Mouse (Mus musculus) heart, adult 18-20 months (tissue): ENCODE results near the gene Far1. TPM values are rescaled to one million over a fixed set of nuclear protein-coding genes. Genes with fewer than 3 reads are reported as not detected.

ENCODE experiments used
- DNase-seq, 2 experiments: peaks; one replicate each; pipeline ENCODE4 v3.0.0; 2021 to 2022; ENCODE audit warnings: mixed read lengths in 1 of 2
- total RNA-seq, 2 experiments: library from RNA; stranded (reverse); gene quantifications; 2 replicates each; pipeline ENCODE4 v1.2.3; 2021

The Far1 gene
- total RNA-seq, 2 experiments from 2014 or later = 19.0 to 23.6 TPM

DNA sequence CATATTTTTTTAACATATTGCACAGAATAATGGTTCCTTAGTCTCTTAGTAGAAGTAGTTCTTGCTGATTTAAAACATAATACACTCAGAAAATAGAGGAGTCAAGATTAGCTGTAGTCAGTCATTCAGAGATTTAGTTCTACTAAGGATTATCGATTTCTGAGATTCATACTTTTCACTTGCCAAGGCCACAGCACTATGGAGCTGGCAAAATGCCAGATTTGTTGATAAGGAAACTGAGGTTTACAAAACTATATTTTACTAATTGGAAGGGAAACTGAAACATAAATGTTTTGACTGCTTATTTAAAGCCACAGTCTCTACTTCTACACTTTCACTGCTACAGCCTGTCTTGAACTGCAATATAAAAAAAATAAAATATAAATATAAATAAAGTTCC is 53.3 kb downstream of the Far1 start:
- no peak for DNase-seq

DNA sequence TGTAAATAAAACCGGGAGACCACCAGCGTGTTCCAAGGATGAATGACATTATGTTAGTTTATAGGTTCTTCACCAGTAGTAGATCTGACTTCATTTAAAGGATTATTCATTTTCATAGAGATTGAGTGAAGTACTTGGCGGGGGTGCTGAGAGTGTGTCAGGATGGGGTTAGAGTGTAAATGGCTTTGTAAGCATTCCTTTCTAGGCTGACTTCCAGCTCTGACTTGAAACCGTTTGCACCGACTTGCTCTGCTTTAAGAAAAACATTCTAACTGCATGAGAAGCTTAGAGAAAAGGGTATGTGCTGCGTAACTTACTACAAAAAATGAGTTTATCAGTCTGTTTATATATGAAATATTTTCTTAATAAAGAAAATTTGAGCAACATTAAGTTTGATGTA is 57.5 kb downstream of the Far1 start:
- DNase-seq = no peak

DNA sequence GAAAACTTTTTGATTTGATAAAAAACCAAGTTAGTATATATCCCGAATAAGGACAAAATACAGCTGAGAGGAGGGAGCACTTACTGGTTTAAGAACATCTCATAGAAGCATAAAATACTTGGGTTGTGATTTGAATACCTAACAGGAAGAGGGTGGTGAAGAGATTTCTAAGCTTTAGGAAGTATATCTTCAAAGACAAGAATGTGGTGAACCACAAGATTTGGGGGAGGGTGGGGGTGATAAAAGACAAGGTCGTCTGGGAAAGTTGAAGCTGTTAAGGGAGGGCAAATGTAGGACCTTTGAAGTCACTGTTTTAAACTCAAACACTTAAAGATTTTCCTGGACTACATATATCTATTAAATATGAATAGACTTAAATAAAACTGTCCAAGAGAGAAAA is 59.1 kb downstream of the Far1 start:
- no peak for DNase-seq

DNA sequence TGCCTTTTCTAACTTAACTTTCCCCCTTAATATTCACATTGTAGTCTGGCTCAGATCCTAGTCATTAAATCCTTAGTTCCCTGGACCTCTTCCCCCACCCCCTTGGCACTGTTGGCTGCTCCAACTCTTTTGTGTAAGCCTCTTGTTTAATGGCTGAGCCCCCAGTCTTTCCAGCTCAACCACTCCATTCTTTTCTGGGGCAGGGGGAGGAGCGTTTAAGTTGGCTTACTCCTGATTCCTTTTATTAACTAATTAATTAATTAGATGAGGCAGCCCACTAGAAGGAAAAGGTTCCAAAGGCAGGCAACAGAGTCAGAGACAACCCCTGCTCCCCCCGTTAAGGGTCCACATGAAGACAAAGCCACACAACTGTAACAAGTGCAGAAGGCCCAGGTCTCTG is 68.5 kb downstream of the Far1 start:
- DNase-seq = no peak

DNA sequence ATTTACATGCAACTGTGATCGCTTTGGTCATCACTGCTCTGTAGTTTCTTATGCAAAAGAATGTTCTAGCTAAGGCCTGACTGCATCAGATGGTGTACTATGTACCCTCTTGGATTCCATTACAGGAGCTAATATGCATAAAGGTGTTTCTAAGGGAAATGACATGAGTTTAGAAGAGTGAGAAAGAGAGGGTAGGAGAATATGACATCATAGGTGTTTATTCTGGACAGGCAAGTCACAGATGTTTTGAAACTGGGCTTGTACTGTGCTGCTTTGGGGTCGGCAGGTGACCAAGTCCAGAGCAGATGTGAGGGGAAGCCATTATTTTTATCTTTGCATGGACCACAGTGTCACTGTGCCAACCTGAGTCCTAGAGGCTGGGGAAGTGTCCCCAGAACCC is 75.6 kb downstream of the Far1 start:
- DNase-seq = no peak

DNA sequence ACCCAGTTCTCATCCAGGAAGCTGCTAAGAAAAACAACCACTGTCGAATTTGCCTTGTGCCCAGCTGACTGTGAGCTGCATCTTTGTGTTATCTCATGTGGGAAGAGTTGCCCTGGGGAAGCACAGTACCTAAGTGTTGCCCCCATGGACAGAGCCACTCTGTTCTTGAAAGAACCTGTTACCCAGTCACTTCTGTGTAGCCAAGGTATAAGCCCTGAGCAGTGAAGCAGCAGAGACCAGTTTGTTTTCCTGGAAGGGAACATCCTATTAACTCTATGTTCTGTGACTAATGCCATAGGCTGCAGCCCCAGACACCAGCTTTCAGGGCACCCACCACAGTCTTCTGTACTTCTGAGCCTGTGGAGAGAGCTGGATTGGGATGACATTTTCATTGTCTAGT is 76.7 kb downstream of the Far1 start:
- no peak for DNase-seq

DNA sequence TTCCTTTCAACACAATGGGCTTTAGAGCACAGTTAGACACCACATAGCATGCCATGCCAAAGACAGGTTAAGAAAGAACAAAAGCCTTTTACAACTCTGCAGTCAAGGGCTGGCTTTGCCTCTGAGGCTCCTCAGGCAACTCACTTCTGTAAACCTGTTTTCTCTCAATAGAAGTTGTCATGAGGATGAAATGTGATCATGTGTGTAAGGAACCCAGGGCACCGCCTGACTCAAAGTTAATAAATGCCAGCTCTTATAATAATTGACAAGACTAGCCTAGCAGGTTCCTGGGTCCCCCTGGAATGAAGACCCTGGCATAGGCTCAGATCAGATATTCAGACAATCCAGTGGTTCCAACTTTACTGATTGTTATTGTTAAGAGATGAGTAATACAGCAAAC is 77.5 kb downstream of the Far1 start:
- DNase-seq = no peak

DNA sequence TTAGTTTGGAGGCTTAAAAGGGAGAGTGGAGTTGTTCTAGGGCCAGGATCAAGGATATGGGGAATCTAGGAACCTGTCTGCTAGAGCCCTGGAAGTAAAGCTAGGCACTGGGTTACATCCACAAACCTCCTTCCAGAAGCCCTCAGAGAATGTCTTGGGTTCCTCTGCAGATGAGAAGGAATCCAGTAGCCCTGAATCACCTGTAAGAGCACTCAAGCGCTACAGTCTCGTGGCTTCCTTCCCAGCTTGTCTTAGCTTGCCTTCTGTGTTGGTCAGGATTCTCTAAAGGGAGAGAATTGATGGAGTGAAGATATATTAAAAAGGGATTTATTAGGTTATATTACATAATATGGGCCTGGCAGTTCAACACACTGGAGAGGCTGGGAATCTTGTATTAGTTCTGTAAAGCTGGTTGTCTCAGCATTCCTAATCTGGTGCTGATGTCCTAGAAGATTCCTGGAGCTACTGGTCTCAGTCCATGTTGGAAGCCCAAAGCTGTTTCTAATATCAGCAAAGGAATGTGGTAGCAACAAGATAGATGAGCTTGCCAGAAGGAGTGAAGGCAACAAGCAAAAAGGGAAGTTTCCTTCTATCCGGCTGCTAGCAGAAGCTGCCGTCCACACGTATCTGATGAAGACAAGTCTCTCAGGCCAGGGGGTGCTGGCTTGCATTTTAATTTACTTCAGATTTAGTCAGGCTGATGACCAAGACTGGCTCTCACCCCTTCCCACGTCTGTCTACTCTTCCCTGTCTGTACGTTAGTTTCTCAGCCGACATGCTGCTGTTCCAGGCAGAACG is 78.1 kb downstream of the Far1 start:
- no peak for DNase-seq

DNA sequence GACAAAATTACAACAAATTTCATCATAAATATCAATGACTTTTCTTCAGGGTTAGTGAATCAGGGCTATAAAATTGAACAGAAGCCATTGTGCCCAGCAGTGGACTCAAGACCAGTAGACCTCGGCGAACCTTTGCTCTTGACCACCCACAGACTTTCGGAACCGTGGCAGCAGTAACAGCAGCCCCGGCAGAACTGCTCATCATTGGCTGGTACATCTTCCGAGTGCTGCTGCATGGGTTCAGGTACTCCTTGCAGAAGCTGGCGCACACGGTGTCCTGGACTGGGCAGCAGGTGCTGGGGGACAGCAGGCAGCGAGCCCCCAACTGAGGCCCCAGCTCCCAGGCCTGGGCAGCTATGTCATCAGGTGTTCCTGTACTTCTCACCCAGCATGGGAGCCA is 79.1 kb downstream of the Far1 start:
- DNase-seq = no peak

DNA sequence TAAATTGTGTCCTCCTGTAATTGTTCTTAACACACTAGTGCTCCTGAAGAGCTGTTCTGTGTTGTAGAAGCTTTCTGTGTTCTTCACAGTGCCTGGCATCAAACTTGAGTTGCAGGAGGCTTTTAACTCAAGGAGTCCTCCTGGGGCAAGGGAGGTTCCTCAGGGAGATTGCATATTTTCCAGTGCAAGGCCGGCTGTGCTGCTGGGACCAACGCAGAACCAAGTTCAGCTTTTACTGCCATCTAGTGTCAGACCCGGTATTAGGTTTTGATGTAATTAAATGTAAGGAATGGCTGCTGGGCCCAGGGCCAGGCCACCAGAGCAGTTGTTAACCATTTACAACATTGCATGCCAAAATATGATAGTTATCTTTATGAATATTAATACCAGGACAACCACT is 80.7 kb downstream of the Far1 start:
- DNase-seq = peak; percentile 54 to 71

DNA sequence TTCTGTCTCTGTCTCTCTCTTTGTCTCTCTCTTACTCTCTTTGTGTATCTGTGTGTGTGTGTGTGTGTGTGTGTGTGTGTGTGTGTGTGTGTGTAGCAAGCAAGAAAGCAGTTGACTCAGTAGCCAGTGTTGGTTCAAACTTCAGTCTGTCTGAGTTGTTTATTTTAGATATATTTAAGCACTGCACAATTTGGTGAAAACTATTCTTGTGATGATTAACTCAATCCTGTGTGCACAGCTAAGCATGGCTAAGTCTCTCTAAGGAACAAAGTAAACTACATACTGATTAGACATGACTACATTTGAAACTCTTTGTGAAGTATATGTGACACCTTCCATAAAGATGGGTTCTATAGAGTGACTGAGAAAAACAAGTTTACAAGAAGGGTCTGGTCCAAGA is 83.6 kb downstream of the Far1 start:
- no peak for DNase-seq

DNA sequence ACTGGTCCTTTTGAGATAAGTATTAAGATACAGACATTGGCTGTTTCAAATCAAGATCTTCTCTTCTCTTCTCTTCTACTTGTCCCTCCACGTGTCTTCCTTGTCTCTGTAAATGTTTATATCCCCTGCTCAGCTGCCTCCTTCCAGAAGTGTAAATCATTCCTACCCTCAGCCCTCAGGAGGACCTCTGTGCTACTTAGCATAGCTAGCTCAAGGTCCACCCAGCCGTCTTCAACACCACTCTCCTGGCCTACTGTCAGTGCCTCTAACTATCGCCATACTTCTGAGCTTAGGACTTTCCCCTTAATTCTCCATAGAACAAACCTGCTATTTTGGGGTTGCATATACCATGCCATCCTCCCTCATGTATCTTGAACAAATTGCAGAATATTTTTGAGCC is 88.2 kb downstream of the Far1 start:
- DNase-seq = no peak

DNA sequence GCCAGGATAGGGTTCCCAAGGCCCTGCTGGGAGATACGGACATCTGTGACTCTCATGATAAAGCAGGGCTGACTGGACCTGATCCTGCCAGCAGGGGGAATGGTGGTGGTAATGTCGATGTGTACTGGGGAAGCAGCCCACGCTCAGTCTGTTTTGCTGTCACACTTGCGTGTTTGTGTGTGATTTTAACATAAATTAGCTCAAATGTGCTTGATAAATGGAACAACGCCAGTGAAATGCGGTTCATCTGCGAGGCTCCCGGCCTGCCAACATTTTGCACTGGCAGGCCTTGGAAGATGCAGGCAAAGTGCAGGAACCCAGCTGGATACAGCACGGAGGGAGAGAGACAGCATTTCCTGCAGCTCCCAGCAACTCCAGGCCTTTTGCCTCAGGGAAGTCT is 94.3 kb downstream of the Far1 start:
- no peak for DNase-seq

DNA sequence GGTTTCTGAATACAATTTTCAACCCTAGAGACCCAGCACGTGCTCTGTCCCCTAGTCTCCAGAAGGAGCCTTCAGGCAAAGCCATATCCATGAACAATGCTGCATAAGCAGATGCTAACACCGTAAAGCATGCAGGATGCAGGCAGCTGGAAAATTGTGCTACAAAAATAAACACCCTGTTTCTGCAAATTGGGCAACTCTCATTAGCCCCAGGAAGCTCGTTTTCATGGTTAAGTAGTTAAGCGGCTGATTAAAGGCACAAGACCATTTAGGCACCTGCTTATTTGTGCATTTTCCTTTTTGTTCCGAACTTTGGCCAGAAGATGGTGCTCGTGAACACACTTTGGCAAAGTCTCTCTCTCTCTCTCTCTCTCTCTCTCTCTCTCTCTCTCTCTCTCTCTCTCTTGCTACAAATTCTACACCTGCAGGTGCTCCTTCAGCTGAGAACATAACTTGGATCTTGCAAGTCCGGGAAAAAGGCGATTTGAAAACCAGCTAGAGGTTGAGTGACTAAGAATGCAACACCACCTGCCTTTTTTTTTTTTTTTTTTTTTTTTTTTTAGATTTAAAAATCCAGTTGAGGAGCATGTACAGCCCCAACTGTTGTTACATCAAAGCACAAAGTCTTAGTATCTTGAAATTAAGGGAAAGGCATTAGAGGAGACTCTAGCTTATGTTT is 95.5 kb downstream of the Far1 start:
- DNase-seq = peak; percentile 49 to 54

DNA sequence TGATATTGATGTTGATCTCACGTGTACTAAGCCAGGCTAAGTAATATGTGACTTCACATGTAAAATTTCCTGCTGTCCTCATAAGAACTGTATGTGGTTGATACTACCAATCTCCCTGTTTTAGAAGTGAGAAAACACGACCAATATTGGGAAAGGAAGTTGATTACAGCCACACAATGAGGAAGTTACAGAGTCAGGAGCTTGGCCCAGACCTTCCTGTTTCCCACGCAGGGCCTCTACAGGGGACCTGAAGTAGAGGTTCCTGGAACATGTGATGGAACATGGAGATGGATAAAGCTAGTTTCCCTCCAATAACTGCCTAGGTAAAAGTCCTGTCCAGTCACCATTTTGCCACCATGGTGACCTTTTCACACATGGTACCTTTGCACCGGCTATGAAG is 99.0 kb downstream of the Far1 start:
- DNase-seq = peak in 1 of 2 experiments; percentile 20

DNA sequence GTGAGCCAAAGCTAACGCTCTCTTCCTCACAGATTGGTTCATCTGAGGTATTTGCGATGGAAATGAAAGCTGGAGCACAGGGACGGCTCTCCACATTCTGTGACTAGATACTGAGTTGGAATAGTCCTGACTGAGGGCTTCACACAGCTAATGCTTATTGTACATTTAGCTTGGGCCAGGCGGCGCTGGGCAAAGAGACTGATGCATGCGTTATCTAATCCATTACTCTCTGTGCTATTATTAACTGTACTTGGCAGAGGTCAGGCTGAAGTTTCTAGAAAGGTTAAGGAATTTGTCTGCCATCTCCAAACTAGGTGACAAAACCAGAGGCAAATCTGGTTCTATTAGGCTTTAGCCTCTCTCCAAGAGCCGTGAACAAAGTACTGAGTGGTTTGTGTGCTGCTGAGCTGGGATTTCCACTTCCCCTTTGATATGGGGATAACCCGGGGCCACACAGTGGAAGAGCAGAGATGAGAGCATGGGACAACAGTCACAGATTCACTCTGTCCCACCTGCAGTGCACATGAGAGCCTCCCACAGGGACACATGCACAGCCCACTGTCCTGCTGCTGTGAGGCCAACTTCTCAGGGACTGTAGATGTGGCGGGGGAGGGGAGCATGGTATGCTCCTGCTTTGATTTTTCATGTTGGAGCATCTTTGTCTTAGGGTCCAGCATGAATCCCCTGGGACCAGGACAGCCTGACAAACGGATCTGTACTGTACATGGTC is 100.7 kb downstream of the Far1 start:
- peak; percentile 28 to 43 for DNase-seq

DNA sequence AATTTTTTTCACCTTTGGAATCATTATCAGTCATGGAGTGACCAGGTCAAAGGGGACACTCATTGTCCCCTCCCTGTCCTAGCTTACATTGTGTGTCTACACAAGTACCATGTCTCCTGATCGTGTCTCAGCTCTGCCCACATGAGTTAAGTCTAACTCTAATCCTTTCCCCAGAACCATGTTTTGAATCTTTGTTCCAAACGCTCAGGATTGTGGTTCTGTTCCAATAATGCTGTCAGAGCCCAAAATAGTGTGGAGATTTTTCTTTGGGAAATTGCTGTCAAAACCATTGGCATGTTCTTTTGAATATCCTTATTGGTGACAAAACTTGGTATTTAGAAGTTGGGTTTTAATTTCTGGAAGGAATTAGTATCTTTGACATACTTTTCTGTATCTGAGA is 105.5 kb downstream of the Far1 start:
- DNase-seq = no peak

DNA sequence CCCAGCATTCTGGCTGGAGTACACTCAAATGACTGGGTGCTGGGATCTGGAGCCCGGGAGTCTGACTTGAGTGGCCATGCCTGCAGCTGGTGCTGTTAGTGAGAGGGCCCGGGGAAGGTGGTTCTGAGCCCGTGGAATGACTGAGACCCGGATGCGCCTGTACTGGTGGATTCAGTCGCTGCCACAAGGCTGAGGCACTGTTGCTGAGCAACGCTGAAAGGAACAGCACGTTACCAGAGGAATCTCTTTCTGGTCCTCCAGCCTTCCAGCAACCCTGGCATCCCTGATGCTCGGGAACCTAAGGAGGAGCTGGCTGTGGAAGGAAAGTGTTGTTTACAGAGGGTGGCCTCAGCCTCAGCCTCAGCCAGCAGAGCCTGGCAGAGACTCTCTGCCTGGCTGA is 106.1 kb downstream of the Far1 start:
- DNase-seq = no peak

Other genes starting within 250 kb of the Far1 start
- 10 to 100 TPM; 10.3 to 11.9 TPM for gene Btbd10, start 144.4 kb upstream of the Far1 start, total RNA-seq
- not detected for gene Pth, start 125.3 kb upstream of the Far1 start, total RNA-seq